Mouse (Mus musculus) embryo, embryonic 9.5 days (tissue): ENCODE data around the gene Nob1.

ENCODE experiments used
- DNase-seq: peaks from one replicate; pipeline ENCODE4 v3.0.0-alpha.2; 2017; ENCODE audit errors: extremely low spot score

Nob1 gene

DNA sequence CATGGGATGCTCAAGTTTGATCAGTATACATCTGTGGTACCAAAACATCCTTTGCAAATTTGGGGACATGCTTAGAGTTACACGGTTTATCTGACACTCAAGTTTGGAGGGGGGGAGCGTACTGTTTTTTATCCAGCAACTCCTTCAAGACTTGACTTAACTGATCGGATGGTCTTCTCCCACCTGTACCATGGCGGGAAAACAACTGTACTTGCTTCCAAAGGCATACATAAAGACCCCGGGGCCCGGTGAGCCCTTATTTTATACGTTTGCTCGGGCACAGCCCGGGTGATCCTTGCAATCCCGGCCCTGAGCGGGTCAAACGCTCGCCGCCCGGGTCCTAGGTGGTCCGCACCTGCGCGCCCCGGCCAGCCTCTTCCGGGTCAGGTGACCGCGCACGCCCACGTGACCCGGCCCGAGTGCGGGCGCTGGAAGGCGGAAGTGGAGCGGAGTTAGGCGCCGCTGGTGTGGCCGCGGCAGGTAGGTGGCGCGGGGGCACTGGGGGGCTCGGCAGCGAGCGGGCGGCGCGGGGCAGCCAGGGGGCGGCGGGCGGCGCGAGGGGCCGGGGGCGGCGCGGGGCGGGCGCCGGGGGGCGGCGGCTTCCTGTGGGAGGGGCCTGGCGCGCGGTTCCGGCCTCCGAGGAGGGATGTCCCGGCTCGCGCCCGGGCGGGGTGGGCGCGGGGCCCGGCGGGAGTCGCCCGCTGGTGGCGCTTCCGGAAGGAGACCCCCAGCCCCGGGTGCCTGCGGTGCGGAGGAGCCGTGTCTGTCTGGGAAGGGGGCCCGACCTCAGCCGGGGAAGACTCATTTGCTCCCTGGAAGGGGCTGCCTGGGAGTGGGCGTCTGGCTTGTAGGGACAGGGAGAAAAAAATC lies 11.3 kb upstream of the Nob1 start, which contains the start of gene Wwp2:
Gene Wwp2 (plus strand): TSS at position 404 of the 870 bp plus-strand sequence.
- DNase-seq = peak; percentile 81

DNA sequence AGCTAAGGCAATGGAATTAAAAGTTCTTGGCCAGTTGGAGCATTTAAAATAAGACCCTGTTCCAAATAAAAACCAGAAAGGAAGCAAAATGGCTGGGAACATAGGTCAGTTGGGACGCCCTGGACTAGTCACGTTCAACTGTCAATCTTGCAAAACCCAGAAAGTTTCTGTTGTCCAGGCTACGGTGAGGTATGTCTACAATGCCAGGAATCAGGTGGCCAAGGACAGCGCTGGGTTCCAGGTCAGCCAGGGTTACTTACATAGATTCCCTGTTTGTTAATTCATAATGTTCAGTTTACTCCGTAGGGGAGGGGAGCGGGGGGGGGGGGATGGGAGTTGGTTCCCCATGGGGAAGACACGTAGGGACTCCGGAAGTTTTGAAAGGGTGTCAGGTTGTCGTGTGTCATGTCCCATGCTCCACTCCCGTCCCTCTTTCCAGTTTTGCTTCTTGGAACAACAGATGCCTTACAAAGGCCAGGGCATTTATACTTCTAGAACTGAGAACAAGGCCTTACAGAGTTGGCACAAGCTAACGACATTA lies 10.6 kb upstream of the Nob1 start:
- DNase-seq = no peak

DNA sequence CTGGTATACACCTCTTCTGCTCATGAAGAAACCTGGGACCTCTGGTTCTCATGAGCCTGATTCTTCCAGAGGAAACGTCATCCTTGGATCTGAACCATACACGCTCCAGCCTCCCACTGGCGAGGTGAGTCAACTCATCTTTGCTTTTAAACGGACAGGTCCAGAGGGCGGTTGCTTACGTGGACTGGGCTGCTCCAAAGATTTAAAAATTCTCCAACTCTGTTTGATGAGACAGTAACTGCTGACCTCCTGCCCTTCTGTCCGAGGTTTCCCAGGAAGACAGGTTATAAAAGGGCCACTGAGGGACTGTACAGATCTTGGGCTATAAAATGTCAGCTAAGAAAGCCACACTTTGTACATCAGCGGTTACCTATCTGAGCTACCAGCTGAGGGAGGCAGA lies 6.0 kb upstream of the Nob1 start:
- no peak for DNase-seq

DNA sequence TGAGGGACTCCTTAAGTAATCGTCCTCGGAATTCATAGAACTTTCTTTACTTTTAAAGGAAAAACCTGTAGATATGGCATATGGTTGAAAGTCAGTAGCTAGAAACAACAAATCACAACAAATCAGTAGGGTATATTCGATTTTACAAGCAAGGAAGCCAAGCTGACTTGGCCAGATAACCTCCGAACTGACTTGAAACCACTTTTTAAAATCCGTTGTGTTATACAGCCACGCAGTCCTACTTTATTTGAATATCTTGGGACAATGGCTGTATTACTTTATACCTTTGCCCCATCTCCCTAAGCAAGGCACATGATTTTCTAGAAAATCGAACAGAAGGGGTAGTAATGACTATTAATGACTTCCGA lies 363 bp upstream of the Nob1 start:
- DNase-seq = no peak

DNA sequence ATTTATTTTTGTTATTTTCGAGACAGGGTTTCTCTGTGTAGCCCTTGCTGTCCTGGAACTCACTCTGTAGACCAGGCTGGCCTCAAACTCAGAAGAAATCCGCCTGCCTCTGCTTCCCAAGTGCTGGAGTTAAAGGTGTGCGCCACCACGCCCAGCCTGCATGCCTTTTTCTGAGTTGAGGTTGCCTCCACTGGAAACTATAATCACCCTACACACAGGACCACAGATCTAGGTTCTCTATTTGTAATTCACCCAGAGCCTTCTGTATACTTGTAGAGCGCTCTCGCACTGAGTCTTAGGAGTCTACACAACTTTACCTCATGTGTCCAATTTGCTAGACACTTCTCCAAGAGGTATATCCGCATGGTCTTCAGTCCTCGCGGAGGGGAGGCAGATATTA lies 675 bp downstream of the Nob1 start:
- DNase-seq = no peak

DNA sequence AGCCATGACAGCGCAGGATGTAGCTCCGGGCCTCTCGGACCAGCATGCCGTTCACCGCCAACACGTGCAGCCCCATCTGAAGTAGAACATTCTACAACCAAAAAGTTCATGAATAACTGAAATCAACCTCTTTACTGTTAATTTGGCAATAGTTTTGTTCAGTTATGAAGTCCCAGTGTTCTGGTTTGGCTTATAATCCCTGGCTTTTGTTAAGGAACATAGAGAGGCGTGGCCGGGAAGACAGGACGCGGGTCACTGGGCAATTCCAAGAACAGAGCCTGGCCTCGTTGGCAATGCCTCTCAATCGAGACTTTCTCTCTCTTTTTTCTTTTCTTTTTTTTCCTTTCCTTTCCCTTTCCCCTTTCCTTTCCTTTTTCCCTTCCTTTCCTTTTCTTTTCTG lies 7.8 kb downstream of the Nob1 start:
- no peak for DNase-seq

DNA sequence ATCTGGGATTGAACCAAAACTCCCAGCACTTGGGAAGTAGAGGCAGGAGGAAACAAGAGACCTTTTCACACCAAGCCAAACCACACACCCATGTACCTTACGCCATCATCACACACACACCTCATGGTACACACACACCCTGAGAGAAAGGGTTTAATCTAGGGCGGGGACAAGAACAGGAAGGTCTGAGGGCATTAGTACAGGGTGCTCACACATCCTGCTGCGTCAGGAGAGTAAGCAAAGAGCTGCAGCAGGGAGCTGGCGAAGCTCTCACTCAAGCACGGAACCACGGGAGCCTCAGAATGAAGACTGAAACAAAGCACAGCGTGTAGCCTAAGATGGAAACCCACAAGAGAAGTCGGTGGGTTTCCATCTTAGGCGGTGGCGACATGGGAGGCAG lies 11.0 kb downstream of the Nob1 start:
- DNase-seq = no peak

DNA sequence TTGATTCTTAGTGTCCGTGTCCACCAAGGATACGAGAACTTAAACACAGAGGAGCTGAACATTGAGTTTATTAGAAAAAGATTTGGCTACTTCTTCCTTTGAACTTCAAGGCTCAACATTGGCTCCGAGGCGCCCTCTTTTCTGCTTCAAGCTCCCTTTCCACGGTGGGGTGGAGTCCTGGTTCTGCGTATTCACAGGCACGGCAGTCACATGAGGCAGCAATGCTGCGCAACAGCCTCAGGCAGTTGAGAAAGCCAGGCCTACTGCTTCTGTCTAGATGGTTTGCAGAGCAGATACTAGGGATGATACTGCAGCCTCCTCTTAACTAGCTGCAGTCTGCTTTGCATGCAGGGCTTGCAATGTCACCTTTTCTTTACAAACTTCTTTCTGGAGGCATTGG lies 12.3 kb downstream of the Nob1 start:
- no peak for DNase-seq

DNA sequence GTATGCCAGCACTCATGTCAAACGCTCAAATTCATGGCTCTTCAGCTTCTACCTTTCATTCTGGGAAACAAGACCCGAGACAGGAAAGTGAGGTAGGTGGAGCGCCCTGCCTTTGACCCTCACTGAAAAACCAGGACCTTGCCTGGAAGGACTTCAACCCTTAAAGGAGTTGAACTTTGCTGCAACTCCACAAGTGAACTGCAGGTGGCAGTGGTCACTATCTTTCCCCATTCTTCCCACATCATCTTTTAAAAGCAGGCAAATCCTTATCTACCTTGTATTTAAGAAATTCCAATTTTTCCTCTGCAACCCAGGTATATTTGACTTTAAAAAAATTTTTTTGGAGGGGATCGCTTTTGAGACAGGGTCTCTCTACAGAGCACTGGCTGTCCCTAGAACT lies 13.5 kb downstream of the Nob1 start:
- no peak for DNase-seq

DNA sequence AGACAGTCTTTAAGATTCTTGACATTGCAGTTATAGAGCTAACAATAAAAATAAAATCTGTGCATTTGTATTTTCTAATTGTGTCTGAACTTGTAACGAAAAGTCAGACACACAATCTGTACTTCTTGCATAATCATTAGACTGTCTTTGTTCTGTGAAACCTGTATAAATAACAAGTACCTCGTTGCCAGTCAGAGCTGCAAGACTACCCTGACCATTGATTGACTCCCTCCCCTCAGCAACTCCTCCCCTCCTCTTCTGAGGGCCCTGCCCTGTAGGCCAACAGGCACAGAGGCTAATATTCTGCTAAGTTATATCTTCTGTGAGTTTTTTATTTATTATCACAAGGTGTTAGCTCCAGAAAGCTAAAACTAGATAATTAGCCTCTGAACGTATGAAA lies 18.9 kb downstream of the Nob1 start:
- DNase-seq = no peak

DNA sequence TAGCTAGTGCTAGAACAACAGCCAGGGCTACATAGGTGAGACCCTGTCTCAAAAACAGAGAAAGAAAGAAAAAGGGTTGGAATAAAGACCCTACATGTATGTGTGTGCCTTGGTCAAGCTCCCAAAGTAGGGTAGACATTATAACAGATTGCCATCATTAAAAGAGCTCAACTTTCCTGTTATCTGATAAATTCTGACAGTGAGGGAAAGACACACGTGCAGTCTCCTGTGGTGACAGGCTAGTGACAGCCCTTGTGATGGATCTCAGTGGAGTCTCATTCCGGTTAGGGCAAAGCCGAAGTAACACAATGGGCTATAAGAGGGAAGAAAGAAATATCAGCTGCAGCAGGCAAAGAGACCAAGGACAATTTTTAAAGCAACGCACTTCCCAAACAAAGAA lies 20.8 kb downstream of the Nob1 start:
- DNase-seq = no peak

DNA sequence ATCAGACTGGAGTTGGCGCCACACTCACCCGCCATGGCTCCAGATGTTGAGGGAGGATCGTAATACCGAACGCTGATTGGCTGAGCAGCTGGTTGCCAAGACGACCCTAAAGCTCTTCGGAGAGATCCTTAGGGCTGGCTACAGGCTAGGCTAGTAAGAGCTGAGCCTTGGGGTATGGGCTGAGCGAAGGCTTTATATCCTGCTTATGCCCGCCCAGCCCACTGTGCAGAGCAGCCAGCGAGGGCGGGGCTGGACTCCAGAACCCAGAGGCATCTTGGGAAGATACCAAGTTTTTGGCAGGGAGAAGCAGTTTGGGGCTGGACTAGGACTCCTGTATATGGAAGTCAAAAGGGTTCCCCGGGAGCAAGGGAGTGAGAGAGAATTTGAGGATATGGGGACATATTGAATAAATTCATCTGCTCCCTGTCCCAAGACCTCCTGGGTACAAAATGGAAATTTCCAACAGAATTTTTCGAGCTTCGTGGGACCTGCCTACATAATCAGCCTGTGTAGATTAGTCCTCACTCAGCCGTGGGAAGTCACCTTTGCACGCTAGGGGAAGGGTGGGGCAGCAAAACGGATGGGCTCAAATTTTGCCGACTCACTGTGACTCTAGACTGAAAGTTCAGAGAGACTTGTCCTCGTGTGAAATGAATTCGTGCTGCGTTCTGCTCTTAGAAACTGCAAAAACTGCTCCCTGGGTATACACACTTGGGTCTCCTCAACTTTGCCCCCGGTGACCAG lies 21.6 kb downstream of the Nob1 start, which contains the start of gene Nqo1:
Gene Nqo1 (minus strand): TSS at position 169 of the 744 bp plus-strand sequence.
- peak; percentile 79 for DNase-seq

DNA sequence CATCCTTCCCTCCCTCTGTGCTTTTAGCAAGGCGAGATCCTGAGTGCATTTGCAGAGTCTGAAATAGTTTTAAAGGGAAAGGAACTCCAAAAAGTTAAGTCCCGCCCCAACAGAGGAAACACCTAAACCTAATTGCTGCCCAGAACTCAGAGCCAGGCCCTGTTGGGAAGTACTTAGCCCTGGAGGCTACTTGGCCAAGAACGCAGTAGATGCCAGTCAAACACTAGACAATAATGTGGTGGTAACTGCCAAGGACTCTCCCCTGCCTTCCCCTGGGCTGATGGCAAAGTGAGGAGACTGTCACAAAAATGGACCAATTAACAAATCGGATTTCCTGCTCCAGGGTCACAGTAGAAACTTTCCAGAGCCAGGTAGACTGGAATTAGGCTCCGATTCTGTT lies 23.0 kb downstream of the Nob1 start:
- no peak for DNase-seq

DNA sequence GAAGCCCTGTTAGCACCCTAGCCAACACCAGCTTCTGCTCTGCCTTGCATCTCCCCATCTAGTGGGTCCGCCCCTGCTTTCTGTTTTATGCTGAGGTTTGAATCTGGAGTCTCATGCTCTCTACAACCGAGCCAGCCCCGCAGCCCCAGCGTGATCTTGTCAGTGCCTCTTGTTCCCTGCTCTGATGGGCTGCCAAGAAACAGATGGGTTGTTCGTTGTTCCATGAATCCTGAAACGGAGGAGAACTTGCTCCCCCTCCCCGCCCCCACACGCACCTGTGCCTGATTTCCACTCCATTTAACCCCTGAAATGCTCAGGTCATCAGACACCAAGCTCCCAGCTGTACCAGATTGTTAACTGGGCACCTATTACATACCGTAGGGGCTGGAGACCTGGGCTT lies 25.4 kb downstream of the Nob1 start:
- DNase-seq = no peak

DNA sequence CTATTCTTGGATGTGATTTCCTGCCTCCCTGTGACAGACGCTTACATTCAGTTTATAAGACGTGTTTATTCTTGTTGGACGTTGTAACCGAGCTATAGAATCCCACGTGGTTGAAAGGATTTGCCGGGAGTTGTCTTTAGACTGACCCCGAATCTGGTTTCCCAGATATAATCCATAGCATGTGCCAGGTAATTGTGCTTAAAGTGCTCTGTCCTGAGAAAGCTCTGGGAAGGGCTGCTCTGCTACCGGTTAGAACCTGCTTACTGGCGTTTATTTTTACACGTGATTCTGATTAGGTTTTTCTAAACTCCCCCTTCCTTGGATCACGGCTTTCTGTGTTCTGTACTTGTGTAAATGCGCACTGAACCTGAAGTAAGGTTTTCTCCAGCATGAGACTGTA lies 27.2 kb downstream of the Nob1 start:
- no peak for DNase-seq

DNA sequence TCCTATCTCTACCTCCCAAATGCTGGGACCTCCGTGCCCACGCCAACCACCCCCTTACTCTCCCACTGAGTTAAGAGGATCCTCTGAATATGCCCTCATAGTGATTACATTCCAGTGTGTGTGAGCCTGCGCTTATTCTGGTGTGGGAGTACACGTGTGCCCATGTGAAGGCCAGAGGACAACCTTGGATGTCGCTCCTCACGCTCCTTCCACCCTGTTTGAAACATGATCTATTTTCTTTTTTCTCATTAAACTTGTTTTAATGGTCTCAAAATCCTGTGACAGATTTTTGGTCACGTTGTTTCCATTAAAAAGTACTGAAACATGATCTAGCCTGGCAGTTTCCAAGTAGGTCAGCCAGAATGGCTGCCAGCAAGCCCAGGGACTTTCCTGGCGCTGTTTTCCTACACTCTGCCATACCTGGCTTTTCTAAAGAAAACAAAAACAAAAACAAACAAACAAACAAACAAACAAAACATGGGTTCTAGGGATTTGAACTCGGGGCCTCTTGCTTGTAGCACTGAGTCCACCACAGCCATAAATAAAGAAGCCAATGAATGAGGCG lies 28.7 kb downstream of the Nob1 start:
- DNase-seq = no peak

DNA sequence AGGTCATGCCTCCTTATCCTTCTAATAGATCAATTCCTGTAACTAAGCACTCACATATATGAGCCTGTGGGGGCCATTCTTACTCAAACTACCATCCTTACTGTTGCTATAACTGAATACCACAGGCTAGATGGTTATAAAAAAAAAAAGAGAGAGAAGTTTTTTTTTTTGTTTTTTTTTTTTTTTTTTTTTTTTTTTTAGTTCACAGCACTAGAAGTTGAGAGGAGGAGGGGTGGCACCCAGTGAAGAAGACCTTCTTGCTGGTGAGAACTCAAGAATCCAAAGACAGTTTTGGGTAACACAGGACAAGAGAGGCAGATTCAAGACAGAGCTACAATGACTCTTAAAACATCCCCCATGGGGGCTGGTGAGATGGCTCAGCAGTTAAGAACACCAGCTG lies 29.5 kb downstream of the Nob1 start:
- DNase-seq = no peak

DNA sequence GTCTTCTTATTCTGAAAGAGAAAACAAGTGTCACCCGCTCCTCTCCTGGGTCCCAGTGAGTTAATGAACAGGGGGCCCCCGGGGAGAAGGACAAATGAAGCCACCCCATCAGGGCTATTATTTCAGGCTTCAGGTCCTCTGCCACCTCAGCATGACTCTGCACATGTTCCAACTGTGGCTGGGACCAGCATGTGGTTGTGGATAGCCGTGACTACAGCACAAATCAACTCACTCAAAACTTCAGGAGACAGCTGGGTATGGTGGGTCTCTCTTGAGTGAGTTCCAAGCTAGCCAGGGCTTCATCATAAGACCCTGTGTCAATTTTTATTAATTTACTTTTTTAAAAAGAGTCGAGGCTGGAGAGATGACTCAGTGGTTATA lies 33.7 kb downstream of the Nob1 start:
- no peak for DNase-seq

DNA sequence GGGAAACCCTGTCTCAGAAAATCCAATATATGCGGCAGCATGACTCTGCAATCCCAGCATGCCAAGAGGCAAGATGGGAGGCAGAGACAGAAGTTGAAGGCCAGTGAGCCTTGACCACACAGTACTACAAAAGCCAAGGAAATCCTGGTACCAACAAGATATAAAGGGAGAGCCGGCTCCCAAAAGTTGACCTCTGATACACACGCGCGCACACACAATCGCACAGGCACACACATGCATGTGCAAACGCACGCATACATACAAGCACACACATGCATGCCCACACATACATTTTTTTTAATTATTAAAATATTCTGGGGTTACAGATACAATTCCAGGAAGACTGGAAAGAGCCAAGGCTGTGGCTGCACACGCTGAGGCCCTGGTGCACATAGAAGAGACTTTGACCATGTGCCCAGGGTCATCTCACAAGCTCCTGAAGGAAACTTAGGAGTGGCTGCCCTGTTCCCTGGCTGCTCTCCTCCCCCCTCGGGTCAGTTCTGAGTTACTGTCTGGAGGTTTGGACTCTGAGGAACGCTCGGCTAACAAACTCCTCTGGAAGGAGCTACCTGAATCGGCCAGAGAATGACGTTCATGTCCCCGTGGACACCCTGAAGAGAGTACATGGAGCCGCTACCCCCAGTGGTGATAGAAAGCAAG lies 34.2 kb downstream of the Nob1 start:
- DNase-seq = no peak

DNA sequence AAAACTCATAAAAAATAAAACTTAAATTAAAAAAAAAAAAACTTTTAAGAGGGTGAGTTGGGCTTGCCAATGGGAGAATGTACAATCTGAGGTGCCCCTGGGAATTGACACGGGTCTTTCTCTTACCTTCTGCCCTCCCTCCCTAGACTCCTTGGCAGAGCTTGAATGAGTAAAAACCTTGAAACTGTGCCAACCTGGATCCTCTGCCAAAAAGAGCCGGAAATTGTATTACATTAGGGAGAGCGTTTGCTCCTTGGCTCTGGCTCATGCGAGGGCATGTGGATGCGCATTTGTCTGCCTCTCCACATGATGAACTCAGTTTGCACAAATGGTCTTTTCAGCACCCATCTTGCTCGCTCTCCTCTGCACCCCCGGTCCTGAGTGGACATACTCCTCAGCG lies 35.3 kb downstream of the Nob1 start:
- DNase-seq = no peak

DNA sequence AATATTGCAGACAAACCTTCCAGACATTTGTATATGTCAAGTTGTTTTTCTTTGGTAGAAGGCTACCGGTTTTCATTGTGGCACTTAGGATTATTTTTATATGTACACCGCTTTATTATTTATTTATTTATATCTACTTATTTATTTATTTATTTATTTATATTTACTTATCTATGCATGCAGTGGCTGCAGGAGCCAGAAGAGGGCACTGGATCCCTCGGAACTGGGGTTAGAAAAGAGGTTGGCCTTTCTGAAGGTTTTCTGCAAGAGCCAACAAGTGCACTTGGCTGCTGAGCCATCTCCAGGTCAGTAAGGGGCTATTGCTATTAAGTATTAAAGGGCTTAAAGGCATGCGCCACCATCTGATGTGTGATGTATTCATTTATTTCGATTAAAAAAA lies 37.0 kb downstream of the Nob1 start:
- no peak for DNase-seq

DNA sequence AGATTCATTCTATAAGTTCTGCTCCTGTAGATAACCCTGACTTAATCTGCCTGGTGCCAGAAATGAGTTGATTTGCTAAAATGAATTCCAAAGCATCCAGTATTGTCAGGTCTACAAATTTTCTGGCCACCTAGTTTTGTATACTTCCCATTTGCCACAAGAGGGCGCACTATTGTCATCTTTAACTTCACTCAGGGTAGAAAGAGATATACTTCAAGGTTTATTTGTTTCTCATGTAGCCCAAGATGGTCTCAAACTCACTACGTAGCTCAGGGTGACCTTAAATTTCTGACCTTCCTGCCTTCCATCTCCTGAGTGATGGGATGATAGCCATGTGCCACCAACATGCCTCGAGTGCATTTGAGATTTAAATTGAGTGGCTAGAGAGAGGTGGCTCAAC lies 38.2 kb downstream of the Nob1 start:
- peak; percentile 22 for DNase-seq
